Mouse (Mus musculus): ENCODE data around the gene Hdac9.

DNA sequence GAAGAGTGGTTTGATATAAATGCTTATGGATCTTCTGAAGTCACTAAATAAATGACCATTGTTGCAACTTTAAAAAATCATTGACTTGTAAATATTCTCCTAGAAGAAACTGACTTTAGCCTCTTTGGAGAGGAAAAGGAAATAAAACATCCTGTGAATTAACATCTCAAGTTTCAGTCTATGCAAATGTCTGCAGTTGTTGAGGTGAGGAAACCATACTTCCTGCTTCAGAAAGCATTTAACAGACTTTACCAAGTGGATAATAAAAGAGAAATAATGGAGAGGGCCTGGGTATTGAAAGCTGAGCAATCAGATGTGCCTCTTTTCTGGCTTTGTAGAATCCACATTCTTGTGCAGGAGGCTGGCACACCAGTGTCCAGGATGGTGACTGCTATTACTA is 110.4 kb downstream of the Hdac9 start:
- TF ChIP-seq CTCF (conservative IDR thresholded peaks at IDR 0.05; ENCODE audit: insufficient read depth, insufficient read length, low read depth, low read length) (no peak), POLR2A (IDR thresholded peaks at IDR 0.05; ENCODE audit: low read depth, low read length) (no peak)
